Mouse (Mus musculus) thymus, postnatal 10 days (tissue): ENCODE data around the gene Tnk2.

Experiments used
- DNase-seq, 2 experiments: peaks; one replicate each; pipeline ENCODE4 v3.0.0; 2021; ENCODE audit warnings: low spot score in 2 of 2

The Tnk2 gene

GRCm38 (mm10) chr16:32712202-32712601 is 68.5 kb downstream of the Tnk2 start:
- DNase-seq = no peak

- no peak for DNase-seq
Observed at GRCm38 (mm10) chr16:32713556-32713955, 69.9 kb downstream of the Tnk2 start.

GRCm38 (mm10) chr16:32715364-32715763 is 71.7 kb downstream of the Tnk2 start:
- DNase-seq = no peak

- no peak for DNase-seq
Observed at GRCm38 (mm10) chr16:32723163-32723562, 79.5 kb downstream of the Tnk2 start.

GRCm38 (mm10) chr16:32723767-32724166 is 80.1 kb downstream of the Tnk2 start:
- DNase-seq = no peak

GRCm38 (mm10) chr16:32724259-32724658 is 80.6 kb downstream of the Tnk2 start:
- DNase-seq = no peak

GRCm38 (mm10) chr16:32726501-32726900 is 82.8 kb downstream of the Tnk2 start:
- no peak for DNase-seq

- DNase-seq = no peak
Observed at GRCm38 (mm10) chr16:32728240-32728639, 84.6 kb downstream of the Tnk2 start.

GRCm38 (mm10) chr16:32728730-32729129 is 85.1 kb downstream of the Tnk2 start:
- DNase-seq = no peak
